In the genomic region with DNA sequence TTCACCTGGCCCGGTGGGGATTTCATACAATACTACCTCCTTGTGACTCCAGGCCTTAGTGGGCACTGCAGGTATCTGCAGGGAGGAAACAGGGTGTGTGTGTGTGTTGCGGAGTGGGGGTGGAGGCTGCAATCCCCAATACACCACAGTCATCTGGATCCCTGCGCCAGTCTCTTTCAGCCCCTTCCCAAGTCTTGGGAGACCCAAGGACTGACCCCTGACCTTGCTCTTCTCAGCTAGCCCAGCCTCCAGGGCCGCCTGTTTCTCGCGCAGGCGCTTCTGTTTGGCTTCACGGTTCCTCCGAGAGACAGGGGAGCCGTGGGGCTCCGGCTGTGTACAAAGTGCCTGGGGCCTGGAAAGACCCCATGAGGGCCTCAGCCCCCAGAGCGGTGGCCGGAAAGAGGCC, we compare ENCODE assay signal across 10 mouse cellular contexts. TPM values are rescaled to one million over a fixed set of nuclear protein-coding genes. Genes with fewer than 3 reads are reported as not detected.
DNase-seq lines count a peak whose midpoint lies in the region; ATAC-seq and TF ChIP-seq lines count a peak whose summit lies in the region.
"Had no signal": no experiment of that assay in that cellular context is flagged by ENCODE, and none has a peak within 500 bp of the region (broad histone marks: within the 10 kb centered on the region; RNA-seq: fewer than 3 reads in every experiment).

No protein-coding gene starts in this region.

- H3K36me3 ChIP-seq in hindbrain, embryonic 10.5 days: peaks cover 55% of the 10 kb centered on the region
- peaks cover under 1% of the 10 kb centered on the region; the same call in 1 of the 2 replicates for H3K36me3 ChIP-seq in liver, embryonic 11.5 days (ENCODE audit: control insufficient read depth, insufficient read depth, low read length)

- no peak for TF ChIP-seq POLR2A in bone marrow, adult 2 months (IDR thresholded peaks at IDR 0.05; ENCODE audit: borderline replicate concordance, control insufficient read depth, low read depth, low read length)

- H3K27ac ChIP-seq in bone marrow, adult 2 months (ENCODE audit: control insufficient read depth, insufficient read depth, low read depth, low read length, poor library complexity): peak overlapping the region; percentile 67
- peak overlapping the region; percentile 93 for H3K27ac ChIP-seq in hindbrain, embryonic 10.5 days
- H3K27ac ChIP-seq in liver, embryonic 11.5 days (ENCODE audit: low read depth, low read length): peak overlapping the region; percentile 72

- no peak for TF ChIP-seq CTCF in bone marrow, adult 2 months (IDR thresholded peaks at IDR 0.05; ENCODE audit: control insufficient read depth, insufficient read depth, low read length)

- 4% methylated on average over 13 of the region's 13 CpGs for WGBS in bone marrow, adult 2 months
- WGBS in hindbrain, embryonic 10.5 days: 6% methylated on average over 13 of the region's 13 CpGs
- 7% methylated on average over 13 of the region's 13 CpGs for WGBS in liver, embryonic 11.5 days

- H3K9ac ChIP-seq in liver, embryonic 11.5 days (ENCODE audit: low read depth, low read length): peak overlapping the region; percentile 89

- H3K9me3 ChIP-seq in hindbrain, embryonic 10.5 days: no peaks in the 10 kb centered on the region
- no peaks in the 10 kb centered on the region for H3K9me3 ChIP-seq in liver, embryonic 11.5 days (ENCODE audit: control insufficient read depth, low read length)

- no peaks in the 10 kb centered on the region; the same call in 1 of the 2 replicates for H3K4me1 ChIP-seq in bone marrow, adult 2 months (ENCODE audit: control insufficient read depth, insufficient read depth, low read length)
- H3K4me1 ChIP-seq in hindbrain, embryonic 10.5 days (replicated peaks): peaks cover 24% of the 10 kb centered on the region
- H3K4me1 ChIP-seq in liver, embryonic 11.5 days (replicated peaks; ENCODE audit: control insufficient read depth, insufficient read depth, low read length): peaks cover 5% of the 10 kb centered on the region; the same call in 1 of the 2 replicates

- peak; percentile 36 for DNase-seq in gastrocnemius, postnatal 10 days
- DNase-seq in gastrocnemius, postnatal 4 days (ENCODE audit: low spot score in 2 of 2): no peak
- peak; percentile 29 for DNase-seq in 3T3-L1 (ENCODE audit: low read depth, low spot score)
- peak; percentile 76 for DNase-seq in hindbrain, embryonic 10.5 days (ENCODE audit: low spot score)
- DNase-seq in liver, embryonic 11.5 days (ENCODE audit: low spot score): no peak
- DNase-seq in retina, postnatal 7 days (ENCODE audit: low read depth, low spot score): peak; percentile 11
- no peak for DNase-seq in adipocyte (ENCODE audit: low spot score)

- no peaks in the 10 kb centered on the region for H3K27me3 ChIP-seq in hindbrain, embryonic 10.5 days (ENCODE audit: insufficient read depth, poor library complexity, severe bottlenecking)
- no peaks in the 10 kb centered on the region for H3K27me3 ChIP-seq in liver, embryonic 11.5 days (replicated peaks; ENCODE audit: control insufficient read depth, insufficient read depth, low read length)

- peak overlapping the region; percentile 90 for H3K4me3 ChIP-seq in bone marrow, adult 2 months (replicated peaks; ENCODE audit: control insufficient read depth, low read depth, low read length)
- H3K4me3 ChIP-seq in hindbrain, embryonic 10.5 days: peak overlapping the region; percentile 69
- peak overlapping the region; percentile 65 for H3K4me3 ChIP-seq in liver, embryonic 11.5 days (ENCODE audit: low read depth, low read length)

- peak; percentile 39 for ATAC-seq in liver, embryonic 11.5 days (replicated peaks; ENCODE audit: low FRiP score)

- peak overlapping the region; percentile 92 for H3K4me2 ChIP-seq in liver, embryonic 11.5 days

RNA-seq across cellular contexts. Expression of a gene that starts 0.5 kb away (rescaled TPM):
- total RNA-seq in gastrocnemius, postnatal 10 days (2021): 10 to 100 TPM; 17.0 to 24.0 TPM
- 10 to 100 TPM; 22.1 to 24.4 TPM for total RNA-seq in gastrocnemius, postnatal 4 days (2021)
- polyA plus RNA-seq in bone marrow, adult 2 months (2011; ENCODE audit: insufficient read depth, insufficient read length, low replicate concordance, missing spikeins): 13.1 and 25.0 TPM in 2 replicates
- polyA plus RNA-seq in hindbrain, embryonic 10.5 days (2016; fragmentation: Nextera tagmentation; extraction: Ambion mirVana): 16.7 and 17.4 TPM in 2 replicates
- polyA plus RNA-seq in liver, embryonic 11.5 days (2014; fragmentation: Nextera tagmentation; extraction: Ambion mirVana): 18.8 and 20.6 TPM in 2 replicates

RNA-seq across cellular contexts. Expression of a gene that starts 6.7 kb away (rescaled TPM):
- total RNA-seq in gastrocnemius, postnatal 10 days (2021): 10 to 100 TPM; 18.2 to 20.5 TPM
- 10 to 100 TPM; 20.6 to 29.2 TPM for total RNA-seq in gastrocnemius, postnatal 4 days (2021)
- polyA plus RNA-seq in bone marrow, adult 2 months (2011; ENCODE audit: insufficient read depth, insufficient read length, low replicate concordance, missing spikeins): 12.5 and 21.1 TPM in 2 replicates
- 45.7 and 56.5 TPM in 2 replicates for polyA plus RNA-seq in hindbrain, embryonic 10.5 days (2016; fragmentation: Nextera tagmentation; extraction: Ambion mirVana)
- 55.3 and 58.6 TPM in 2 replicates for polyA plus RNA-seq in liver, embryonic 11.5 days (2014; fragmentation: Nextera tagmentation; extraction: Ambion mirVana)

RNA-seq across cellular contexts. Expression of a gene that starts 23.4 kb away (rescaled TPM):
- total RNA-seq in gastrocnemius, postnatal 10 days (2021): not detected
- total RNA-seq in gastrocnemius, postnatal 4 days (2021): not detected
- not detected in 2 replicates for polyA plus RNA-seq in bone marrow, adult 2 months (2011; ENCODE audit: insufficient read depth, insufficient read length, low replicate concordance, missing spikeins)
- polyA plus RNA-seq in hindbrain, embryonic 10.5 days (2016; fragmentation: Nextera tagmentation; extraction: Ambion mirVana): 0.08 and 0.10 TPM in 2 replicates
- 0.09 and 0.18 TPM in 2 replicates for polyA plus RNA-seq in liver, embryonic 11.5 days (2014; fragmentation: Nextera tagmentation; extraction: Ambion mirVana)
- total RNA-seq: neutrophil, adult 5-6 weeks had no signal

RNA-seq across cellular contexts. Expression of a gene that starts 37.6 kb away (rescaled TPM):
- 10 to 100 TPM; 35.2 to 42.8 TPM for total RNA-seq in gastrocnemius, postnatal 10 days (2021)
- 10 to 100 TPM; 69.6 to 71.4 TPM for total RNA-seq in gastrocnemius, postnatal 4 days (2021)
- 2.4 and 6.0 TPM in 2 replicates for polyA plus RNA-seq in bone marrow, adult 2 months (2011; ENCODE audit: insufficient read depth, insufficient read length, low replicate concordance, missing spikeins)
- 134 and 184 TPM in 2 replicates for polyA plus RNA-seq in hindbrain, embryonic 10.5 days (2016; fragmentation: Nextera tagmentation; extraction: Ambion mirVana)
- polyA plus RNA-seq in liver, embryonic 11.5 days (2014; fragmentation: Nextera tagmentation; extraction: Ambion mirVana): 13.2 and 15.9 TPM in 2 replicates

RNA-seq across cellular contexts. Expression of a gene that starts 40.4 kb away (rescaled TPM):
- total RNA-seq in gastrocnemius, postnatal 10 days (2021): not detected
- not detected for total RNA-seq in gastrocnemius, postnatal 4 days (2021)
- polyA plus RNA-seq in bone marrow, adult 2 months (2011; ENCODE audit: insufficient read depth, insufficient read length, low replicate concordance, missing spikeins): not detected in 2 replicates
- not detected in 2 replicates for polyA plus RNA-seq in hindbrain, embryonic 10.5 days (2016; fragmentation: Nextera tagmentation; extraction: Ambion mirVana)
- polyA plus RNA-seq in liver, embryonic 11.5 days (2014; fragmentation: Nextera tagmentation; extraction: Ambion mirVana): not detected in 2 replicates
- polyA plus RNA-seq: brain, embryonic 14.5 days had no signal

Comparison
In these comparisons a context has a peak if more than half of its experiments do, and no peak if none do; other contexts are left out.
1. DNase-seq: peak in gastrocnemius, postnatal 10 days (single experiment), 3T3-L1 (single experiment), hindbrain, embryonic 10.5 days (single experiment) and retina, postnatal 7 days (single experiment); none in gastrocnemius, postnatal 4 days (0 of 2), liver, embryonic 11.5 days (single experiment) and adipocyte (single experiment).
2. Peak in every context shown above with its lines, with median percentiles within 50 percentile points of each other: H3K27ac ChIP-seq and H3K4me3 ChIP-seq.